Mouse (Mus musculus) ES-E14 (cell line): ENCODE data around the gene A730061H03Rik. TPM values are rescaled to one million over a fixed set of nuclear protein-coding genes. Genes with fewer than 3 reads are reported as not detected.

Experiments
- DNase-seq: peaks from one replicate; pipeline ENCODE4 v3.0.0-alpha.2; 2013; ENCODE audit warnings: low read depth, low spot score
- H3K27ac ChIP-seq: 2 replicates; pipeline ENCODE4 v1.5.1; 2012; ENCODE audit warnings: low read depth, mild to moderate bottlenecking, low read length, moderate library complexity, mixed read lengths; ENCODE audit not compliant: poor library complexity, insufficient read depth, severe bottlenecking
- H3K36me3 ChIP-seq: 2 replicates; pipeline ENCODE4 v1.6.1; 2012; ENCODE audit warnings: mild to moderate bottlenecking, low read length, moderate library complexity, mixed read lengths; ENCODE audit not compliant: control insufficient read depth, poor library complexity, insufficient read depth, severe bottlenecking
- H3K4me1 ChIP-seq, 2 experiments: fragments of 150-350 bp in 1 of 2; sonication (generic) in 1 of 2; 2 replicates each; pipeline ENCODE4 v1.6.1; 2012; ENCODE audit warnings: low read length in 2 of 2, mild to moderate bottlenecking in 1 of 2, mixed read lengths in 1 of 2; ENCODE audit not compliant: control insufficient read depth in 2 of 2, insufficient read depth in 2 of 2, poor library complexity in 1 of 2
- H3K4me3 ChIP-seq, 2 experiments: fragments of 150-350 bp in 1 of 2; sonication (generic) in 1 of 2; 2 replicates each; pipeline ENCODE4 v1.5.1; 2012; ENCODE audit warnings: low read length in 2 of 2, low read depth in 1 of 2, mild to moderate bottlenecking in 1 of 2, mixed read lengths in 1 of 2; ENCODE audit not compliant: insufficient read depth in 1 of 2, poor library complexity in 1 of 2, severe bottlenecking in 1 of 2
- H3K9ac ChIP-seq: 2 replicates; pipeline ENCODE4 v1.6.1; 2012; ENCODE audit warnings: low read depth, mild to moderate bottlenecking, low read length, mixed read lengths; ENCODE audit not compliant: poor library complexity, insufficient read depth, severe bottlenecking
- H3K9me3 ChIP-seq: fragments of 150-350 bp; sonication (generic); 2 replicates; pipeline ENCODE4 v1.6.1; 2012; ENCODE audit warnings: low read depth, mild to moderate bottlenecking, low read length; ENCODE audit not compliant: control insufficient read depth, insufficient read depth
- CHD2 ChIP-seq: IDR thresholded peaks from 2 replicates; pipeline ENCODE4 v1.6.1; 2014; ENCODE audit warnings: mild to moderate bottlenecking, low read depth, low read length, inconsistent platforms
- HCFC1 ChIP-seq: IDR thresholded peaks from 2 replicates; pipeline ENCODE4 v1.6.1; 2012; ENCODE audit warnings: low read length, inconsistent platforms, borderline replicate concordance; ENCODE audit not compliant: insufficient read depth
- MAFK ChIP-seq: IDR thresholded peaks from 2 replicates; pipeline ENCODE4 v1.6.1; 2014; ENCODE audit warnings: mild to moderate bottlenecking, low read depth, low read length, inconsistent platforms; ENCODE audit not compliant: insufficient read depth
- ZC3H11A ChIP-seq: IDR thresholded peaks from 2 replicates; pipeline ENCODE4 v1.6.1; 2012; ENCODE audit warnings: low read depth, mild to moderate bottlenecking, inconsistent platforms, low read length, borderline replicate concordance
- ZNF384 ChIP-seq: IDR thresholded peaks from 2 replicates; pipeline ENCODE4 v1.6.1; 2012; ENCODE audit warnings: low read depth, low read length, inconsistent platforms
- in situ Hi-C, 2 experiments: fragments of 600-800 bp; cut with MboI; formaldehyde crosslinking; loops; one replicate each; pipeline ENCODE4 v1.15.1; 2025; ENCODE audit warnings: low sequenced_read_pairs in 2 of 2, inconsistent platforms in 1 of 2; ENCODE audit not compliant: unreplicated experiment in 2 of 2
- total RNA-seq: library from RNA; depleted of rRNA; stranded (reverse); fragments of 300-350 nt; gene quantifications from 2 replicates; pipeline ENCODE4 v1.2.3, GENCODE M21; 2012

A730061H03Rik gene
- total RNA-seq, 1 experiment: not detected

DNA sequence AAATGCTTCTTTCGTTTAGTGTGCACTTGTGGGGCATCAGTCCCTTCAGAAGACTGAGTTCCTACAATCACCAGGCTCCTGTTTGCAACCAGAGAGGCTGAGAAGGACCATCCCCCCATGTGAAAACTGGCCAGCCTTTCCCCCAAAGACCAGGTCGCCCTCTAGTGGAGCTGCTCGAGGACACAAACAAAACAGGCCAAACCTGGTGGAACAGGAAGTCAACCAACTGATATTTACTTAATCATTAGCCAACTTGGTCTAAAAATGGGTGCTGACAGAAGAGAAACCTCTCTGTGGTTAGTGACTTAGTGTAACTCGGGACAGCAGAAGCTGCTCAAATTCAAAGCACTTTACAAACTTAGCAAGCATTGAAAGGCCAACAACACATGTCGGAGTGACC, 3.2 kb downstream of the A730061H03Rik start:
- peaks cover 2% of the 10 kb centered on the region; the same call in 1 of the 2 replicates for H3K36me3 ChIP-seq
- TF ChIP-seq CHD2 (no peak), ZC3H11A (peak; percentile 27; the same call in 1 of the 2 replicates)
- no peak overlapping the region for H3K27ac ChIP-seq
- H3K9me3 ChIP-seq: no peaks in the 10 kb centered on the region
- no peak for DNase-seq
- H3K9ac ChIP-seq: no peak overlapping the region
- in situ Hi-C loops: no loop called here
- peaks cover 0 to 13% of the 10 kb centered on the region in 2 experiments; a peak in 2 of 4 replicates for H3K4me1 ChIP-seq
- H3K4me3 ChIP-seq: no peak overlapping the region

DNA sequence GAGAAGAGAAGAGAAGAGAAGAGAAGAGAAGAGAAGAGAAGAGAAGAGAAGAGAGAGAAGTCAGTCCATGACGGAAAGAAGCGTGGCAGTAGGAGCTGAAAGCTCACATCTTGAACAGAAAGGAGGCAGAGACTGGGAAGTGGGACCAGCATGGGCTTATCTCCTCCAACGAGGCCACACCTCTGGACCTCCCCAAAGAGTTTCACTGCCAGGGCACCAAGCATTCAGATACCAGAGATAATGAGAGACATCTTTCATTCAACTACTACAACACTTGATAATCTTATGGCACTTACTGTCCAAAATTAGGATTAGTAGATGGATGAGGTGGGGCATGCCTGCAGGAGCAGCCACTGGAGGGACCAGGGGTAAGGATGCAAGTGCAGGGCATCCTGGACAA, 4.4 kb downstream of the A730061H03Rik start:
- H3K36me3 ChIP-seq: no peaks in the 10 kb centered on the region
- no peaks in the 10 kb centered on the region for H3K9me3 ChIP-seq
- no peak overlapping the region for H3K4me3 ChIP-seq
- in situ Hi-C loops: no loop called here
- TF ChIP-seq HCFC1: no peak
- no peak for TF ChIP-seq ZC3H11A
- no peak for TF ChIP-seq ZNF384
- no peak for TF ChIP-seq CHD2
- no peak for TF ChIP-seq MAFK
- H3K4me1 ChIP-seq: peaks cover 4 to 11% of the 10 kb centered on the region in 2 experiments; a peak in 3 of 4 replicates
- H3K9ac ChIP-seq: no peak overlapping the region
- DNase-seq: no peak
- H3K27ac ChIP-seq: no peak overlapping the region

DNA sequence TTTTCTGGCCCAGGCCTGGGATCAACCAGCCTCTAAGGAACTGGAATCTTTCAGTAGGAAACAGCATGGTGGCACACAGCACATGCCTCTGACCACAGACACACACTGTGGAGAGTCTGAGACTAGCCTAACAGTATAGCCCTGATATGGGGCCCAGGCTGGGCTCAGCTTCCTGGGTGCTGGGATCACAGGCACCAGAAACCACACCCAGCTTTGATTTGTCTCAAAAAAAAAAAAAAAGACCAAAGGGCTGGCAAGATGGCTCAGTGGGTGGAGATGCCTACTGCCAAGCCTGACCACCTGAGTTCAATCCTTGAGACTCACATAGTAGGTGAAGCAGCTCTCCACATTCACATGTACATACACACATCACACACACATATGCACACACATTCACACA, 5.6 kb downstream of the A730061H03Rik start:
- no peak overlapping the region for H3K4me3 ChIP-seq
- no peak overlapping the region for H3K27ac ChIP-seq
- in situ Hi-C loops: no loop called here
- H3K36me3 ChIP-seq: no peaks in the 10 kb centered on the region
- 0 out of 2 replicates have a peak, but pooled peaks have one; percentile 22 for TF ChIP-seq ZNF384
- TF ChIP-seq HCFC1: no peak
- TF ChIP-seq MAFK: no peak
- no peak for TF ChIP-seq ZC3H11A
- TF ChIP-seq CHD2: no peak
- no peak for DNase-seq
- H3K9ac ChIP-seq: no peak overlapping the region
- peaks cover 8 to 11% of the 10 kb centered on the region in 2 experiments for H3K4me1 ChIP-seq
- no peaks in the 10 kb centered on the region for H3K9me3 ChIP-seq

DNA sequence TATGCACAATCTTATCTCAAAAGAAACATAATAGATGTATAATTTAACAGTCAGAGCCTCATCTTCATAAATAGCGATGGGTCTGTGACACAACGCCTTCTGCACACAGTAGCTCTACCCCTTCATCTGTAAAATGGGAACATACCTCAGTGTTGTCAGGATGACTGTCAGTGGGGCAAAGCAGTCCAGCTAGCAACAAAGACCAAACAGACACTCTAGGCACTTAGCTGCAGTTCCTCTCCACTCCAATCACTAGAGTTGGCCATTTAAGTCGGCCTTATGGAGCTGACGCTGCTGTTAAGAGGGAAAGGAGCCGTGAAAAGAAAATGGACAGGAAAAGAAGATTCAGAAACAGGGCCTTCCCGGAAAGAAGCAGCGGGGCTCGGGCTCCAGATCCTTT, 8.4 kb downstream of the A730061H03Rik start:
- in situ Hi-C loops: no loop called here
- Histone ChIP-seq H3K4me1 (peaks cover 8 to 18% of the 10 kb centered on the region in 2 experiments), H3K4me3 (no peak overlapping the region), H3K27ac (peak overlapping the region; percentile 71; the same call in 1 of the 2 replicates), H3K9ac (peak overlapping the region; percentile 30; the same call in 1 of the 2 replicates), H3K36me3 (peaks cover 16% of the 10 kb centered on the region; the same call in 1 of the 2 replicates), H3K9me3 (no peaks in the 10 kb centered on the region)
- no peak for DNase-seq
- TF ChIP-seq HCFC1 (no peak), ZNF384 (no peak), CHD2 (no peak), ZC3H11A (no peak), MAFK (no peak)

DNA sequence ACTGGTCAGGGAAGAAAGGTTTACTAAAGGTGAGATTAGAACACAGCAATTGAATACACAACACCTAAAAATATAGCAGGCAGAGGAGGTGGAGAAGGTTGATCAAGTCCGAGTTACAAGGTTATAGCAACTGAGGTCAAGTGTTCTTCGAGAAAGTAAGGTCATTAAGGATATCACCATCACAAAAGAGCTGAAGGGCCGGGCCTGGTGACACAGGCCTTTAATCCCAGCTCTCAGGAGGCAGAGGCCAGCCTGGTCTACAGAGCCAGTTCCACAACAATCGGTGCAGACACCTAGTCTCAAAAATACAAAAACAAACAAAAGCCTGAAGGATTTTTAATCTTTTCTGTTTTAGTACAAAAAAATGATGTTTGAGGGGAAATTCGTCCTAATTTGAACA, 8.9 kb downstream of the A730061H03Rik start:
- H3K36me3 ChIP-seq: peaks cover 19% of the 10 kb centered on the region; the same call in 1 of the 2 replicates
- peaks cover 8 to 18% of the 10 kb centered on the region in 2 experiments for H3K4me1 ChIP-seq
- H3K9me3 ChIP-seq: no peaks in the 10 kb centered on the region
- in situ Hi-C loops: no loop called here
- TF ChIP-seq HCFC1 (no peak), ZNF384 (no peak), CHD2 (no peak), ZC3H11A (no peak), MAFK (no peak)
- H3K9ac ChIP-seq: no peak overlapping the region
- H3K4me3 ChIP-seq: no peak overlapping the region
- DNase-seq: no peak
- H3K27ac ChIP-seq: peak overlapping the region; percentile 71; the same call in 1 of the 2 replicates
